Mouse (Mus musculus) embryonic facial prominence, embryonic 15.5 days (tissue): ENCODE results near the gene Olfr554. TPM values are rescaled to one million over a fixed set of nuclear protein-coding genes. Genes with fewer than 3 reads are reported as not detected.
"Not testable (repeated sequence)": the region's sequence is repeated elsewhere in the genome, so short reads cannot be mapped to it uniquely, and the experiment has no call there.

Experiments used
- ATAC-seq: fragments of 200-750 bp; cut with Nextera tagmentation; 2 replicates; pipeline ENCODE4 v1.8.0; 2017; ENCODE audit warnings: low read depth, moderate TSS enrichment; ENCODE audit not compliant: insufficient number of reproducible peaks, low FRiP score, low TSS enrichment
- H3K27ac ChIP-seq: fragments of 300-500 bp; sonication (generic); replicated peaks from 2 replicates; pipeline ENCODE4 v1.5.1; 2015; ENCODE audit warnings: mild to moderate bottlenecking, inconsistent platforms
- H3K27me3 ChIP-seq: fragments of 300-500 bp; sonication (generic); 2 replicates; pipeline ENCODE4 v1.6.1; 2015; ENCODE audit warnings: inconsistent platforms
- H3K36me3 ChIP-seq: fragments of 300-500 bp; sonication (generic); 2 replicates; pipeline ENCODE4 v1.6.1; 2015; ENCODE audit warnings: mild to moderate bottlenecking, inconsistent platforms
- H3K4me1 ChIP-seq: fragments of 300-500 bp; sonication (generic); 2 replicates; pipeline ENCODE4 v1.6.1; 2015; ENCODE audit warnings: inconsistent platforms
- H3K4me2 ChIP-seq: fragments of 300-500 bp; sonication (generic); replicated peaks from 2 replicates; pipeline ENCODE4 v1.6.1; 2015; ENCODE audit warnings: mild to moderate bottlenecking, inconsistent platforms
- H3K4me3 ChIP-seq: fragments of 300-500 bp; sonication (generic); replicated peaks from 2 replicates; pipeline ENCODE4 v1.5.1; 2015; ENCODE audit warnings: mild to moderate bottlenecking, inconsistent platforms
- H3K9ac ChIP-seq: fragments of 300-500 bp; sonication (generic); 2 replicates; pipeline ENCODE4 v1.6.1; 2015; ENCODE audit warnings: inconsistent platforms
- H3K9me3 ChIP-seq: fragments of 300-500 bp; sonication (generic); replicated peaks from 2 replicates; pipeline ENCODE4 v1.6.1; 2016; ENCODE audit warnings: inconsistent platforms
- WGBS: fragments of 180-500 bp; shearing (Covaris S2); methylation state at CpG from one replicate; pipeline ENCODE4 v1.1.7; 2015; 5-methylcytosine and 5-hydroxymethylcytosine counted together
- polyA plus RNA-seq: library from polyadenylated mRNA; unstranded; fragments of >200 nt; fragmentation: Nextera tagmentation; extraction: Ambion mirVana; gene quantifications from 2 replicates; pipeline ENCODE4 v1.2.1, GENCODE M21; 2015

Olfr554 gene
- 0.17 TPM in 1 of 2 replicates, not detected in the other for polyA plus RNA-seq

GRCm38 (mm10) chr7:102638132-102638531 is at the start of gene Olfr554:
TSS of gene Olfr554 (plus strand) at chr7:102638432.
- H3K4me3 ChIP-seq: no peak within 1 kb of the TSS
- no peak within 1 kb of the TSS for H3K4me2 ChIP-seq
- H3K9ac ChIP-seq: no peak within 1 kb of the TSS
- ATAC-seq: no peak
- no peaks in the 10 kb centered on the region for H3K36me3 ChIP-seq
- WGBS: 73% methylated on average over 1 of the region's 1 CpGs
- no peaks in the 10 kb centered on the region for H3K4me1 ChIP-seq
- no peaks in the 10 kb centered on the region for H3K9me3 ChIP-seq
- H3K27ac ChIP-seq: no peak within 1 kb of the TSS
- no peaks in the 10 kb centered on the region for H3K27me3 ChIP-seq

DNA sequence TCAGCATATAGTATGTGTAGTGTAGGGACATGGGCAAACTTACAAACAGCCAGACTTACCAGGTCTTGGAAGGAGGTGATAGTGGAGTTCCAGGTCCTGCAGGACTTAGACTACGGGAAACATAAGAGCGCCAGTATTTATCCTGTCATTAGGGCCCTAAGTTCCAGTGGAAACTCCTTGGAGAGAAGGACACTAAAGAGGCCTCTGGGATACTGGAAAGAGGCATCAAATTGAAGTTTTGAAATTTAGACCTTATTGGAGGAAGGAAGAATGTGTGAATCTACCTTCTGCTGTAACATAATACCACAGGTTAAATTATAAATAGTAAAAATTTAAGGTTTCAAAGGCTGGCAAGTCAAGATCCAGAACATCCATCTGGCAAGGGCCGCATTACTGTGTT is 46.4 kb upstream of the Olfr554 start, which contains the start of gene Olfr551:
Gene Olfr551 (minus strand): TSS at position 101 of the 400 bp plus-strand sequence.
- no peaks in the 10 kb centered on the region for H3K36me3 ChIP-seq
- H3K4me2 ChIP-seq: no peak within 1 kb of the TSS
- no peak within 1 kb of the TSS for H3K4me3 ChIP-seq
- no peaks in the 10 kb centered on the region for H3K4me1 ChIP-seq
- no peaks in the 10 kb centered on the region for H3K9me3 ChIP-seq
- WGBS: 90% methylated on average over 3 of the region's 3 CpGs
- no peak within 1 kb of the TSS for H3K27ac ChIP-seq
- ATAC-seq: no peak
- H3K9ac ChIP-seq: no peak within 1 kb of the TSS
- H3K27me3 ChIP-seq: no peaks in the 10 kb centered on the region

DNA sequence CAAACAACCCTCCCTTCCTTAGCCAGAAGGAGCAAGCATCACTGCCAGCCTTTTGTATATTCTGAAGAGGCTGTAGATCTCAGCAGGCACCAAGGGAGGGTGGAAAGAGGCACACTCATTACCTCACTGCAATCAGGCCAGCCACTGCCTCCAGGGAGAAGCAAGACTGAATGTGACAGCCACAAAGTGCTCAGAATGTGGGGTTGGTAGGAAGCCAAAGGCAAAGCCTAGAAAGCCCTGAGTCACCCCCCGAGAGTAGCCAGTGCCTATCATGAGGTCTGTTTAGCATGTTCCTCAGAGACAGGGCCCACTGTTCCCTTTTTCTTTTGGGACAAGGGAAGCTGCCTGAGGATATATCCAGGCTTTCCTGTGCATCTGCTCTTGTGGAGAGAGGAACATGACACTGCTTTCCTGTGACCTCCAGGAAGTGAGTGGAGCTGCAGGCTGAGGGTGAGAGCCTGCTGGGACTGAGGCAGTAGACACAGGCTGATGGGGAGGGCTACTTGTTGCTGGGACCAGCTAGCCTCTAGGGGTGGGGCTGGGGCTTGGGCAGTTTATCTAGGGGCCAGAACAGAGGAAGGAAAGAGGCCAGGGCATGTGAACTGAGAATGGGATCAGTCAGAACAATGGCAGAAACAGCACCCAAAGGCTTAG is 40.7 kb upstream of the Olfr554 start, which contains the start of gene Olfr552:
Gene Olfr552 (plus strand): TSS at position 393 of the 654 bp plus-strand sequence.
- no peak within 1 kb of the TSS for H3K4me3 ChIP-seq
- no peak for ATAC-seq
- H3K9me3 ChIP-seq: no peaks in the 10 kb centered on the region

GRCm38 (mm10) chr7:102618118-102618517 is 20.1 kb upstream of the Olfr554 start, which contains the start of gene Olfr553:
TSS of gene Olfr553 (minus strand) at chr7:102618218.
- Histone ChIP-seq H3K36me3 (no peaks in the 10 kb centered on the region), H3K9ac (no peak within 1 kb of the TSS), H3K4me3 (no peak within 1 kb of the TSS), H3K4me1 (no peaks in the 10 kb centered on the region), H3K9me3 (no peaks in the 10 kb centered on the region), H3K4me2 (no peak within 1 kb of the TSS), H3K27me3 (no peaks in the 10 kb centered on the region), H3K27ac (no peak within 1 kb of the TSS)
- no peak for ATAC-seq

More for the DNA sequence above, 40.7 kb upstream of the Olfr554 start, which contains the start of gene Olfr552:
- 39% methylated on average over 1 of the region's 1 CpGs for WGBS
- Histone ChIP-seq H3K9ac (no peak within 1 kb of the TSS), H3K27ac (no peak within 1 kb of the TSS), H3K4me1 (no peaks in the 10 kb centered on the region), H3K27me3 (no peaks in the 10 kb centered on the region), H3K36me3 (no peaks in the 10 kb centered on the region), H3K4me2 (no peak within 1 kb of the TSS)

DNA sequence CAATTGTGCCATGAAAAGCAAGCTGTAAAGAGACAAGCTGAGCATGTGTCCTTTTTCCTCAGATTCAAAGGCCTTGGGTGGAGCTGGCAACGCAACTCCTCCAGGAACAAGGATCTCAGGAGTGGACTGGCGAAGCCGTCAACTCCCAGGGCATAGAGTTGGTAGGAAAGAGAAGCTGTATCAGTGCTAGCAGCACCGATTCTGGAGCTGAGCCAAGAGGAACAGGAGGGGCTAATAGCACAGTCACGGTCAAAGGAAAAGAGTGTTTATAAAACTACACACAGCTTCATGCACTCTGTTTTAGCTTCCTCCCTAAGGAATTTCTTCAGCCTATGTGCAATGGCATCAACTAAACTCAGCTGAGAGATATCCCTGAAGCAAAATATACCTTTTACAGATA is 18.6 kb upstream of the Olfr554 start:
- H3K4me2 ChIP-seq: no peak overlapping the region
- no peaks in the 10 kb centered on the region for H3K9me3 ChIP-seq
- no peak overlapping the region for H3K4me3 ChIP-seq
- no peak overlapping the region for H3K9ac ChIP-seq
- WGBS: 62% methylated on average over 5 of the region's 5 CpGs
- H3K27ac ChIP-seq: no peak overlapping the region
- no peaks in the 10 kb centered on the region for H3K36me3 ChIP-seq
- no peaks in the 10 kb centered on the region for H3K4me1 ChIP-seq
- no peaks in the 10 kb centered on the region for H3K27me3 ChIP-seq
- ATAC-seq: no peak

DNA sequence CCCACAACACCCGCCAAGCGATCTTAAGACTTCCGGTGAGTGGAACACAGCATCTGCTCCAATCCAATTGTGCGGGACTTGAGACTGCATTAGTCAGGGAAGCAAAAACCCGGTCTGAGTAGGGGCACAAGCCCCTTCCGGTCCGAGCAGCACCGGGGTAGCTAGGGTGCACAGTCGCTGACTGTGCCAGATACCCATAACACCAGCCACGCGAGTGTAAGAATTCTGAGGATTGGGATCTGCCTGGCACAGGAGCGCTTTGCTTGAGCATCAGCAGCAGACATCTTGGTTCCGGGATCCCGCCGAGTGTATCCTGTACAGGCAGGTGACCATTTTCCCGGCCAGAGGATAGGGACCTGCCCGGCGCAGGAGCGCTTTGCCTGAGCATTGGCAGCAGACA is 17.9 kb upstream of the Olfr554 start:
- 81% methylated on average over 19 of the region's 19 CpGs for WGBS
- not testable (repeated sequence) for H3K9ac ChIP-seq, H3K4me3 ChIP-seq, H3K4me2 ChIP-seq, H3K27ac ChIP-seq, ATAC-seq, H3K27me3 ChIP-seq, H3K36me3 ChIP-seq, H3K4me1 ChIP-seq, H3K9me3 ChIP-seq

DNA sequence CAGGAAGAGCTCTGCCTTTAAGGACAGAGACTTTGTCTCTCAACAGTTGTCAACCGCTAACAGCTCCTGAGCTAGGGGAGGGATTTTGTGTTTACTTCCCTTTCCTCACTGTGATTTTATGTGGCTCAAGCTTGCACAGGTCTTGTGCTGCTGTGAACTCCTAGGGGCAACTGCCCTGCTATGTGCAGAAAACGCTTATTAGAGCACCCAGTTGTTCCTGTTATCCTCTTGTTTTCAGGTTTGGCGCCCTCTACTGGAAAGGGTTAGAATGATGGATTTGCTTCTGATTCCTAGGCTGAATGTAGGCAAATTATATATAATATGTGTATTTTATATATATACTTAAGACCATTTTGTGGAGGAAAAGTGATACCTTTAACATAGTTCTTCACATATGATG is 1.6 kb upstream of the Olfr554 start:
- Histone ChIP-seq H3K4me1 (no peaks in the 10 kb centered on the region), H3K36me3 (no peaks in the 10 kb centered on the region), H3K9ac (no peak overlapping the region), H3K27me3 (no peaks in the 10 kb centered on the region), H3K4me3 (no peak overlapping the region), H3K27ac (no peak overlapping the region), H3K9me3 (no peaks in the 10 kb centered on the region), H3K4me2 (no peak overlapping the region)
- WGBS: 30% methylated on average over 3 of the region's 3 CpGs
- ATAC-seq: no peak

GRCm38 (mm10) chr7:102644945-102645344 is 6.7 kb downstream of the Olfr554 start:
- not testable (repeated sequence) for H3K4me3 ChIP-seq, H3K9me3 ChIP-seq, H3K4me1 ChIP-seq, H3K36me3 ChIP-seq, H3K4me2 ChIP-seq, H3K9ac ChIP-seq, H3K27me3 ChIP-seq, ATAC-seq, H3K27ac ChIP-seq
- WGBS: 78% methylated on average over 4 of the region's 4 CpGs

DNA sequence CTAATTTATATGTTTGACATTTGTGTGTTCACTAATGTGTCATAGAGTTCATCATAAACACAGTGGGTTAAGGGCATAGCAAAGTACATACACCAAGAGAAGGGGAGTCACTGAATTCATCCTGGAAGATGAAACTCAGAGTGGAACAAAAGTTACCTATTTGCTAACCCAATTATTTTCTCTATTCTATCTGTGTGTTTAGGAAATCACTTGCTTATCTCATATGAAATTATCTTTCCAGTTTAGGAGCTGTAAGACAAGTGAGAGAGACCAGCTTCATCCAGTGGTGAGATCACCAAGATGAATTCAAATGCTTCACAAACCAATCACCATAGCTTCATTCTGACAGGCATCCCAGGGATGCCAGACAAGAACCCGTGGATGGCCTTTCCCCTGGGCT is 20.3 kb downstream of the Olfr554 start, which contains the start of gene Olfr555:
Gene Olfr555 (plus strand): TSS at position 301 of the 400 bp plus-strand sequence.
- no peak for ATAC-seq
- no peaks in the 10 kb centered on the region for H3K36me3 ChIP-seq
- H3K9ac ChIP-seq: no peak within 1 kb of the TSS
- H3K4me3 ChIP-seq: no peak within 1 kb of the TSS
- no peaks in the 10 kb centered on the region for H3K27me3 ChIP-seq
- no peak within 1 kb of the TSS for H3K4me2 ChIP-seq
- no peaks in the 10 kb centered on the region for H3K4me1 ChIP-seq
- no peaks in the 10 kb centered on the region for H3K9me3 ChIP-seq
- WGBS: 76% methylated on average over 1 of the region's 1 CpGs
- H3K27ac ChIP-seq: no peak within 1 kb of the TSS

- Histone ChIP-seq H3K9me3 (no peaks in the 10 kb centered on the region), H3K4me3 (no peak within 1 kb of the TSS), H3K36me3 (no peaks in the 10 kb centered on the region), H3K9ac (no peak within 1 kb of the TSS), H3K4me2 (no peak within 1 kb of the TSS), H3K27me3 (no peaks in the 10 kb centered on the region), H3K27ac (no peak within 1 kb of the TSS), H3K4me1 (no peaks in the 10 kb centered on the region)
- no peak for ATAC-seq
- 65% methylated on average over 3 of the region's 3 CpGs for WGBS
These were observed 26.4 kb downstream of the Olfr554 start, which contains the start of gene Olfr556 for GRCm38 (mm10) chr7:102664599-102664998. TSS of gene Olfr556 (plus strand) at chr7:102664899.

DNA sequence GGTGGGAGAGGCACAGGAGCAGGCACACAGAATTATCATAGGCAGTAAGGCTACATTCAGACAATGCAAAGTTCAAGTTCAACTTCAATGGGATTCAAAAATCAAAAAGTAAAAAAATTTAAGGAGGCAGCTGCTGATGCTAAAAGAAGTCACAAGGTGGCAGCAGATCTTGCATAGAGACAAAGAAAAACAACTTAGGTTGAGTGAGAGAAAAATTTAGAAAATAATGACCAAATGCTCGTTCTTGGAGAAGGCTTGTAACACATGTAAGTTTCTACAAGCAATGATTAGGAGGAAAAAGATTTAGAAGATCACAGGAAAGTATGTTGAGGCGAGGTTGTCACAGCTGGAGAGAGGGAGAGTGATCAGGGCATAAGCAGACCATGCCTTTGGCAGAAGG is 27.1 kb downstream of the Olfr554 start:
- no peak overlapping the region for H3K27ac ChIP-seq

DNA sequence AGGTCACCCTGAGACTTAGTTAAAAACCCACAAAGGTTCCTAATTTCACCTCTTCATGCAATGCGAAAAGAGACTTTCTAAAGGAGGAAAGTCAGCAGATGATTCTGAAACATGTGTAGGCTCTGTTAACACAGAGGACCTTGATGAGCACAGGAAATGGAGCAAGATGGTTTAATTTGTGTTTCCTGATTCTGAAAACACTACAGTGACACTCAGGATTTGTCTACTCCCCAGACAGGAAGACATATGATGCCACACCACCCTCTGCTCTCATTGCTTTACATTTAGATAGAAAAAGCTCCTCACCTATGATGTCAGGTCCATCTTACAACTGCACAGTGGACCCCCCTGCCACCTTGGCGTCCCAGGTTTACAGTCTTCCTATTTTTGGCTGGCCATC is 38.0 kb downstream of the Olfr554 start:
- H3K4me3 ChIP-seq: no peak overlapping the region
- no peaks in the 10 kb centered on the region for H3K27me3 ChIP-seq
- no peak overlapping the region for H3K4me2 ChIP-seq
- no peaks in the 10 kb centered on the region for H3K36me3 ChIP-seq
- WGBS: 76% methylated on average over 2 of the region's 2 CpGs
- H3K4me1 ChIP-seq: no peaks in the 10 kb centered on the region
- no peak overlapping the region for H3K27ac ChIP-seq
- no peaks in the 10 kb centered on the region for H3K9me3 ChIP-seq
- H3K9ac ChIP-seq: no peak overlapping the region
- no peak for ATAC-seq

More for the DNA sequence above, 27.1 kb downstream of the Olfr554 start:
- no peak overlapping the region for H3K9ac ChIP-seq
- H3K9me3 ChIP-seq: no peaks in the 10 kb centered on the region
- no peak for ATAC-seq
- 19% methylated on average over 2 of the region's 2 CpGs for WGBS
- no peak overlapping the region for H3K4me2 ChIP-seq
- H3K4me1 ChIP-seq: no peaks in the 10 kb centered on the region
- no peak overlapping the region for H3K4me3 ChIP-seq
- no peaks in the 10 kb centered on the region for H3K27me3 ChIP-seq
- H3K36me3 ChIP-seq: no peaks in the 10 kb centered on the region
